Mouse (Mus musculus): Measurements from ENCODE around the gene Fam171a1.
"Not testable (repeated sequence)": the region's sequence is repeated elsewhere in the genome, so short reads cannot be mapped to it uniquely, and the experiment has no call there.

The Fam171a1 gene

DNA sequence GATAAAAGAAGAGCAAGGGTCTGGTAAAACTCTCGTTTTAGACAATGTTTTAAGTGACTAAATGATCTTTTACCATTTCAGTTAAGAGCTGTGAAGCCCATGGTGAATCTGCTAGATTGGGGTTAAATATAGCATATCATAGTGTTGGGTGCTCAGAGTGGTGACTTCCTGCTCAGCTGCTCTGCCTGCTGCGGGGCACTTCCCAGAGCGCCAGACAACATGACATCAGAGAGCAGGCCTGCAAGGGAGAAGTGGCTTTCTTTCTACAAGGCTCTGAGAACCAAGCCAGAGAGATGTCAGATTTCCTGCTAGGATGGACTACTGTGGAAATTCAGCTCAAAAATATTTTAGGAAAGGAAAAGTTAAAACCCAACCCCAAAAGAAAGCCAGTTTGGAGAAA, 57.8 kb downstream of the Fam171a1 start:
- no peak for DNase-seq (ENCODE audit: low read depth, low spot score)

DNA sequence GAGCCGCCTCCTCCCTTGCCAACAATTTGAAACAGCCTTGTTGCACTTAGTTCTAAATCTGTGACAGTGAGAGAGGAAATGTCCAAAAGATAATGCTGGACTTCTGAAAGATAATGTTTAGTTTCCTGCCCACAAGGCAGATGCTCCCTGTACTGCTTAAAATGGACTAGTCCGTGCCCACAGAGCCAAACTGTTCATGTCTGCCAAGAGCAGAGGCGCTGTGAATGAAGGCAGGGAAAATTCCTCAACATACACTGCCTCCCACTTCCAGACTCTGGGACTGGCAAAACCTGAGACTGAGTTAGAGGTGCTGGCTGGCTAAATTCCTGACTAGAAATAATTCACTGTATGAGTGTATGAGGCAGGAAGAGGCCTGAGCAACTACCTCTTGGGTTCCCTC, 58.6 kb downstream of the Fam171a1 start:
- no peak for DNase-seq (ENCODE audit: low read depth, low spot score)

DNA sequence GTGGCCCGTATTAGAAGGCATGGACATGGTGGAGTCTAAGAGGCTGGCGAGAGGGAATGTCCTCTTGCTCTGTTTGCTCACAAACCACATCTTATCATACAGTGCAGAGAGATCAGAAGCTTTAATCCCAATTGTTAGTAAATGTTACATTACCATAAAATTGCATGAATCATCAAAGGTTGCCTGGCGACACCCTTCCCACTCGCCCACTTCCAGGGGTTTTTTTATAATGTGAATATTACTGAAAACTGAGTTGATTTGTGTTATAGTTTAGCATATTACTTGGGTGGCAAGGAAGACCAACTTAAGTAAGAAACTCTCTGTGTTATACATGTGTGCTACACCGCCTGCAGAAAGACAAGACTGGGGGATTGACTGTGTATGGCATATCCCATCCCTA, 60.9 kb downstream of the Fam171a1 start:
- no peak for DNase-seq (ENCODE audit: low read depth, low spot score)

DNA sequence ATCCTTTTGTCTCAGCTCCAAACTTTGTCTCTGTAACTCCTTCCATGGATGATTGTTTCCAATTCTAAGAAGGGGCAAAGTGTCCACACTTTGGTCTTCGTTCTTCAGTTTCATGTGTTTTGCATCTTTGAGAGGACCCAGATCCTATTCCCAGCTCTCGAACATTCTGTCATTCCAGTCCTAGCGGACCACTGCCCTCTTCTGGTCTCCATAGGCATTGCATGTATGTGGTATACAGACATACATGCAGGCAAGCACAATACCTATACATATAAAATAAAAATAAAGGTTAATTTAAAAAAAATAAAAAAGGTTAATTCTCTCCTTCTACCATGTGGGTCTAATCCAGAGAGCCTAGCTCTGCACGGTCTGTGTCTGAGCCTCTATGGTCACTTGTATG, 62.0 kb downstream of the Fam171a1 start:
- DNase-seq (ENCODE audit: low read depth, low spot score), result peak; percentile 54

DNA sequence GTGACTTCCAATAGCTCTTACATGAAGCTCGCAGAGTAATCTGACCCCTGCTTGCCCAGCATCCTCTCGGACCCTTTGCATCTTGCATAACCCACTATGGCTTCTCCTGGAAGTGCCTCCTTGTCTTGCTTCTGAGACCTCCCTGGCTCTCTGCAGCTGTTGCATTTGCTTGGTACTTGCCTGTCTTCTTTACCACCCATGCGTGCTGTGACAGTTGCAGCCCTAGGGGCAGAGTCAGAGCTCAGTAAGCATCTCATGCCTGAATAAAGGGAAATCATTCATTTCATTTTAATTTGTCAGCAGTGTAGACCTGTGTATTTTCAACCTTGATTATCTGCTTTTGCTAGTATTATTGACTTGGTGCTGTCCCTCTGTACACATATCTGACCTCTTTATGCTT, 62.7 kb downstream of the Fam171a1 start:
- DNase-seq (ENCODE audit: low read depth, low spot score), result no peak

DNA sequence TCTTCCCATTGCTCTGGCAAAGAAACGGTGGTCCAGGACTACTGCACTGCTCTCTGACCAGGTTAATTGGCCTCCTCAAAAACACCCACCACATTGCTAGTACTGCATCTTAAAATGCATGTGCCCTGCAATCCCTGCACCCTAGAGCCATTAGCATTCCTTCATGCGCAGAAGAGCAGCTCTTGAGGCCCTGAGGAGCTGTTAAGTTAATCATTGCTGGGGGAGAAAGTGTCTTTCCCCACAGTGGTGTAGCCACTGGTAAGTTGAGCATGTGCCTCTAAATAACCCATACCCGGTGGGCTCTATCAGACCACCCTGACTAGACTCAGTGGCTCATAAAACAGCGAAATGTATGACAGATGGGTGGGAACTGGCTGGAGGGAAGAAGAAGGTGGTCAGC, 66.5 kb downstream of the Fam171a1 start:
- no peak for DNase-seq (ENCODE audit: low read depth, low spot score)

DNA sequence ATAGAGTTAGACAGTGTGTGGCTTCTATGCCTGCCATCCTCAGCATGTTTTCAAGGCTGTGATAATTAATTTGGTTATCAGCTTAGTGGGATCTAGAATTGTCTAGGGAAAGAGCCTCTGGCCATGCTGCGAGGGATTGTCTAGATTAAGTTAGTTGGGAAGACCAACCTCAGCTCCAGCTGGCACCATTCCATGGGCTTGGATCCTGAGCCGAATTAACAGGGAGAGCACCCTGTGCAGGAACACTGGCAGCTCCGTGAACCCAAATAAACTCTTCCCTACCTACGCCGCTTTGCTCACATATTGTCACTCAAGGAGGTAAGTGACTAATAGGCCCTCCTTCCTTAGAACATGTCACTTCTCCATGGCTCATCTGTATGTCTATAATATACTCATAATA, 69.6 kb downstream of the Fam171a1 start:
- no peak for DNase-seq (ENCODE audit: low read depth, low spot score)

DNA sequence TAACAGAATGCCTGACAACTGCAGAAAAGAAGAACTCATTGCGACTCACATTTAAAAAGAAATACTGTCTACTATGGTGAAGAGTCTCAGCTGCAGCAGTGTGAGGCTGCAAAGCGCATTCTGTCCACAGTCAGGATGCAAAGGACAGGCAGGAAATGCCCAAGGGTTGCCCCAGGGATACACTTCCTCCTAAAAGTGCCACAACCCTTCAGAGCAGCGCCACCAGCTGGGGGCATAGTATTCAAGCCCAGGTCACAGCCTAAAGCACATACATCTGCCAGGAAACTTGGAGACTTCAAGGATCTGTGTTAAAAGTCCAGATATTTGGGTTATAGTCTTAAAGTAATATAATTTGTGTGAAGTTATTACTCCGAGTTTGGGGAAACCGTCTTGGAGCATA, 71.3 kb downstream of the Fam171a1 start:
- DNase-seq (ENCODE audit: low read depth, low spot score), result peak; percentile 15

DNA sequence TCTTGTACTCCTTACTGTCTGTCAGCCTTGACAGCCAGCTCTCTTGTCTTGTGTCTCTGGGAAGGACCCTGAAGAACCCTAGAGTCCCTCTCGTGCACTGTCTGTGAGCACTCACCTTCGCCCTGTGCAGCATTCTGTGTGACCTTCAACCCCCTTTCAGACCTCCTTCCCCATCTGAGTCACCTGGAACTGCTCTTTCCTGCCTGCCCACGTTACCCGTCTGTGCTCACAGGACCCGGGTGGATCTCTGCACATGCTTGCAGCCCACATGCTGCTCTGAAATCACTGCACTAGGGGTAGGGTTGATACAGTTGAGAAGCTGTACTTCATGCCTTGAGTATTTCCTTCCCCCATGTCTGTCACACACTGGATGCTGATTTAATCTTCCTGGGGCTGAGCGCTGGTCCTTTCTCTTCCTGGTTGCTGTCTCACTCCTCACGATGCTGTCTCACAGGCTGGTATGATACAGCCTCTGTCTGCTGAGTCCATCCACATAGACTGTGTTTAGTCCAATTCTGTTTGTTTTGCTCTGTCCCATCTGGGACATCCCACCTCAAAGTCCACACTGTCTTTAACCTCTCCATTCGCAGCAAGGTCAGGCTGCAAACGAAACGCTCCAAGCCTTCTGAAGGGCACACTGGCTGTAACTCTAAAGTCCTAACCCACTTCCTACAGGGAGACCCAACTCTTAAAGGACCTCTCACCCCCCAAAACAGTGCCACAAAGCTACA, 74.9 kb downstream of the Fam171a1 start:
- DNase-seq (ENCODE audit: low read depth, low spot score), result no peak

DNA sequence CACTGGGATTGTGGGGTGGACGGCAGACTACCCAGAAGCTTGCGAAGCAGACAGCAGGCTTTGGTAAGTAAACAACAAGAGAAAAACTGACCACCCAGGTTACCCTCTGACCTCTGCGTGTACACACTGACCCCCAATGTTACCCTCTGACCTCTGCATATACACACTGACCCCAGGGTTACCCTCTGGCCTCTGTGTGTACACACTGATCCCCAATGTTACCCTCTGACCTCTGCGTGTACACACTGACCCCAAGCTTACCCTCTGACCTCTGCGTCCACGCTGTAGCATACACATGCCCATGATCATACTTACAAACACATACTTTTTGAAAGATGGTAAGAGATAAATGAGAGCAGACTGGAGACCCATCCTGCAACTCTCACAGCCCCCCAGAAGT, 77.1 kb downstream of the Fam171a1 start:
- no peak for DNase-seq (ENCODE audit: low read depth, low spot score)

DNA sequence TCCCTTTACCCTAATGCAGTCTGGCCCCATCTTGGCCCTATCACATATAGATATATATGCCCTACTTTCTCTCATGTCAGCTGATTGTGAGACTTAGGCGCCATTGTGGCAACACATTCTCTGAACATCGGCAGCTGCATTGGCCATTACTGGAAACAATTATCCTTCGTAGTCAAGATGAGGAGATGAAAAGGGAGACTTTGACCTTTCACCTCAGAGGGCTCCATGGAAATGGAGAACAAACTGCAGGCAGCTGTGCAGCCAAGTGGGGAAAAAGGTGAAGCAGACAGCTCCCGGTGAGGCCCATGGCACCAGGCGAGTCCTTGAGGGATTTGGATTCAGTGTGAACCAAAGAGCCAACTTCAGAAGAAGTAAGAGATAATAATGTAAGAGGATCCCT, 81.5 kb downstream of the Fam171a1 start:
- DNase-seq (ENCODE audit: low read depth, low spot score), result no peak

DNA sequence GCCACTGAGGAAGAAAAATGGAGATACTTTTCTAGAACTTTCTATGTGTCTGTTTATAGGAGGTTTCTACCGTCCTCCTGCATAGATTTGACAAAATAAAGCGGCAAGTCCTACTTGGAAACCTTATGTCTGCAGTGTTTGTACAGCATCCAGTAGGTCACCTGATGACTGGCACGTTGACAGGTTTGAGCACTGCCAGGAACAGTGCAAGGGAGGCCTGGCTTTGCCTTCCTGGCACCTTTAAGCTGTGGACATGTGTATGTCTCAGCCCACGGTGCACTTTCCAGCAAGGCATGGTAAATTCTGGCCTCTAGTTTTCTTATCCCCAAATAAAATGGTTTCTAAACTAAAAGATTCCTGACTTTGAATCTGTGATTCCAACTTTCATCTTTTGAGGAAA, 86.4 kb downstream of the Fam171a1 start:
- no peak for DNase-seq (ENCODE audit: low read depth, low spot score)

DNA sequence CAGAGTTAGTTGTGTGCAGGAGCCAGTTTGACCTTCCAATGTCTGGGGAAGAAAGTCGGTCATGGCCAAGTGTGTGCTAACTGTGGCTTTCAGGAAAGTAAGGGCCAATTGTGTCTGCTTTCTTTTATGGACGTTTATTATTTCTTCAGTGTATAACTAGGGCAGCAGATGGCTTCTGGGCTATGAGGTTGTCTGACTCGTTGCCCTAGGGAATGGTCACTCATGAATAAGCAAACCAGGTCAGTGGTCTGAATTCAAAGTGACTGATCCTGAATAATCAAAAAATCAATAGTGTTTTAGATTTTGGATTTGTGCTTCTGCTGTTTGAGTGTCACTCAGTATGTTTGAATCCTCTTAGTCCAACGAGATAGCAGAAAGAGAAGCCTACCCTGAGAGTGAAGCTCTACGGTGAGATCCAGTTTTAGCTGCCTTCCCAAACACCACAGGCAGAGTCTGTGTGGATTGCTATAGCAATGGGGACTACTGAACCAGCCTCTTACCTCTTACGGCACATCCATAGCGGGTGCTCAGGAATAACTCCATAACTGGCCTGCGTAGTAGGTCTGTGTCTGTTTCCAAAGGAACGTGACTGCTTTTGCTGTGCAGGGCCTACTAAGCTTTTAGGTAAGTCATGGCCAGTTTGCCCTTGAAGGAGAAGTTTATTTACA, 93.1 kb downstream of the Fam171a1 start:
- DNase-seq (ENCODE audit: low read depth, low spot score), result no peak

DNA sequence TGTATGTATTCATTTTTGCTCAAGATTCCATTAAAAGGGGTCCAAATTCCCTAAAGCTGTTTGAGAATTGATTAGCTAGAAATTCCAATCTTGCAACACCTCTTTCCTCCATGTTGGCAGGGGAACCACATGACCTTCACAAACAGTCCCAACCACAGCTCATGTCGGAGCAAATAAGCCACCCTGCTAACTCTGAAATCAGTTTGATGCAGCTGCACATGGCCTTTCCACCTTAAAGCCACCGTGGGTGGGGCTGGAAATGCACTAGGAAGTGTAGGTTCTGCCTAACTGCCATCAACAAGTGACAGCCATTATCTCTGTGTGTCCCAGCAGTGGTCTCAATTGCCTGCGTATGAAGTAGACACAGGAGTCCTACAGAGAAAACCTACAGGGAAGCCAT, 101.5 kb downstream of the Fam171a1 start:
- no peak for DNase-seq (ENCODE audit: low read depth, low spot score)

DNA sequence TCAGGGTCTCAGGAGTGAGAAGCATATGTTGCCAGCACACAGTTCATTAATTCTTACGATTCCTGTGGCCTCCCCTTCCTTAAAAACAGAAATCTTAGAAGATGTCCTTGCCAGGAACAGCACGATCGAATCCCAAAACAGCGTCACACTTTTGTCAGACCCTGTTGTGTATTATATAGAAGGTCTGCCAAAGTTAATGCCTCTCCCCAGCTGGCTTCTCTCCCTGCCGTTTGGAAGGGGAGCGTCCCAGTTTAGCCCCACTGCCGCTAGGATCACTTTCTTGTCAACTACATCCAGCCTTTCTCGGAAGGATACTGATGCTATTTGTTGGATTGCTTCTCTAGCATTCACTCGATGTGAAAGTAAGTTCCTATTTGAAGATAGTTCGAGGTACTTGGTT, 102.6 kb downstream of the Fam171a1 start:
- no peak for DNase-seq (ENCODE audit: low read depth, low spot score)

DNA sequence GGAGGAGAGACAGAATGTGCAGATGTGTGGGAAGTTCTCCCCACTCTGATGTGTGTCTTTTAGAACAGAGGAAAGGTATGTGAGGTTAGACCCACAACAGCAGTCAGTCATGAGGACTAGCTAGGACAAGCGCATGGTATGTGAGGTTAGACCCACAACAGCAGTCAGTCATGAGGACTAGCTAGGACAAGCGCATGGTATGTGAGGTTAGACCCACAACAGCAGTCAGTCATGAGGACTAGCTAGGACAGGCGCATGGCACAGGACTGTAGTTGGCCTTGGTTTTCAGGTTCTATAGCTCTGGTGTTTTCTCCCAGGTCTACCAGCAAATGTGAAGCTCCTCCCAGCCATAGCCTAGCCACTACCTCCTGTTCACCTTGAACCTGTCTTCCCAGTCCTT, 103.6 kb downstream of the Fam171a1 start:
- not testable (repeated sequence) for DNase-seq (ENCODE audit: low read depth, low spot score)

DNA sequence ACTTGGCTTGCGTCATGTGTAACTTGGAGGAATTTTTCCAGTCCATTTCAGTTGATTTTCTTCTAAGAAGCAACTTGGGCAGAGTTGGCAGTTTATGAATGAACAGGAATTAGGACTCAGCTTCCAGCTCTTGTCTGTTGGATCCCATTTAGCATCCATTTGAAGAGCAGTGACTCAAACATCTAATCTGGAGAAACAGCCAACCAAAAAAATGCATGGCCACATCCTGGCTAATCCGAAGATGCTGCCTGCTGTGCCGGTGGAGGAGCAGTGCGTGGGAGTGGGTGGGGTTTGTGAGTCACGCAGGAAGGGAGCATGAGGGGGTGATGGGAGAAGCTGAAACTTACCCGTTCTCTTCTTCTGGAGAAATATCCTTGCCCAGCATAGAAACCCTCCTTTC, 104.2 kb downstream of the Fam171a1 start:
- DNase-seq (ENCODE audit: low read depth, low spot score), result no peak

DNA sequence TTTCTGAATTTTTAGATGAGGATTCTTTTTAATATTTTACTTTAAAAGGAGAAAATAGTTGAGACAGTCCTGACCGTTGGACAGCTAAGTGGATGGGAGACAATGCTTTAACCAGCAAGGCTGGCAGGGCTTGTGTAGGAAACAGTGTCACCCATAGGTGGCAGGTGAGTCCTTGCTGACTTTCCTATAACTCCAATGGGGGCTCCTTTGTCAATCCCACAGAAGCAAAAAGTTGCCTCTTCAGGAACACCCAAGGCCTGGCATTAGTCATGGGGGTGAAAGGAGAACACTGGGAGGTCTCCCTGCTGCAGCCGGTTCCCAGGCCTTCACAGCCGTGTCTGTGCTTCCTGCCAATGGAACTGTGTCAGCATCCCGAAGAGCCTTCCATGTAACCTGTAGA, 114.5 kb downstream of the Fam171a1 start:
- DNase-seq (ENCODE audit: low read depth, low spot score), result peak; percentile 74

DNA sequence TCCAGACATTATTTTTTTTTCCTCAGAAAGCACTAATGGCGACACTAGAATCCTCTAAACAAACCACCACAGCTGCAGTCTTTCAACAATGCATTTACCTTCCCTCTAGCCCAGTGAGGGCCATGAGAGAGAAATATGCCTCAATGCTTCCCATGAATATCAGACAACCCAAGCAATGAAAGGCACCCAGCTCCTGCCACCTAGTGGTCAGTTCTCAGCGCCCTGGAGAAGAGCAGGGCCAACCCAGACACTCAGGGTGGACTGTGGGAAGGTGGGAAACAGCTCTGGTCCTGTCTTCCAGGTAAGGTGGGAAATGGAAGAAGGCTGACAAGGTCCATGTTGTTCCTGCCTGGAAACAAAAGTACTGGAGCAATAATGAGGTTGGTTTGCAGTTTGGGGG, 115.0 kb downstream of the Fam171a1 start:
- DNase-seq (ENCODE audit: low read depth, low spot score), result peak; percentile 67

DNA sequence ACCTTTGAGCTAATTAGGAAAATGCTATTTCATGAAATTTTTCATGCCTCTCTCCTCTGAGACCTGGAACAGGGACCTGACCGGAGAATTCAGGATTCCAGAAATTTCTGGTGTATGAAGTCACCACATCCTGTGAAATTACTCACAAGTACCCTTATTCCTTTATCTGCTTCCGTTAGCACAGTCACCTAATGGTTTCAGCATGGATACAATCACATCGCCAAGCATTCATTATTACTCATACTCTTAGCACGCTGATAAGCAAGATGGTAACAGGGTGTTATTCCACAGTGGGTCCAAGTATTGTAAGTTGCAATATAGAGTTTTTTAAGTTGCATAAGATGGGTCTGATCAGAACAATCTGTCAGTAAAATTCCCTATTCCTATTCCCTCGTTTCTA, 125.2 kb downstream of the Fam171a1 start:
- DNase-seq (ENCODE audit: low read depth, low spot score), result no peak

DNA sequence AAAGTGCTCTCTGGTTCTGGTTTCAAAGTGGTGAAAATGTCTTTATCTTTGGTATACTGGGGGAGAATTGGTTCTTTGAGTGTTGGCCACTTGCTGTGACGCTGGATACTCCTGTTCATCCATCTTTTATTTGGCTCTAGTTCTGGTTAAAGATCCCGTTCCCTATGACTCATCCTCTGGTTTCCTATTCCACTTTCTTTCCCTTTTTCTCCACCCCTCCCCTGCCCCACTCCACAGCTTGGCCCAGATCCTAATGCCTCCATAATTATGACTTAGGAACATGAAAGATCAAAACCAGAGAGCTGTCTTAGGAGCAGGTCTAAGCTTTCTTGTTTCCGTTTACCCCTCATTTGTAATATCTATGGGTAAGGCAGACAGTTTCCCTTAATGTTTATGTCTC, 130.2 kb downstream of the Fam171a1 start:
- no peak for DNase-seq (ENCODE audit: low read depth, low spot score)

DNA sequence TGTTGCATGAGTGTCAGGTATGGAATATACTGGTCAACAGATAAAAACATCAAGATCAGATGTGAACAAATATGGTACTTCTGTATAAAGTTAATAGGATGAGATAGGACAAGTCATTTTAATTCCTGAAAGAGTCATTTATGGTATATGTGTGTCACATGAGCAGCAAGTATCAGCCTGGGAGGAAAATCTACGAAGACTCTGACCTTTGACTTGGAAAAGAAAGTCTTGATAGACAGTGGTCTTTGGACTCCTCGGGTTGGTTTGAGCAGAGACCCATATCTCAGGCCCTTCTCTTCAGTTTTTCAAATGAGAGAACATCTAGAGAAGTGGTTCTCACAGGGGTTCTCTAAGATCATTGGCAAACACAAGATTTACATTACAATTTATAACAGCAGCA, 137.3 kb downstream of the Fam171a1 start:
- no peak for DNase-seq (ENCODE audit: low read depth, low spot score)

DNA sequence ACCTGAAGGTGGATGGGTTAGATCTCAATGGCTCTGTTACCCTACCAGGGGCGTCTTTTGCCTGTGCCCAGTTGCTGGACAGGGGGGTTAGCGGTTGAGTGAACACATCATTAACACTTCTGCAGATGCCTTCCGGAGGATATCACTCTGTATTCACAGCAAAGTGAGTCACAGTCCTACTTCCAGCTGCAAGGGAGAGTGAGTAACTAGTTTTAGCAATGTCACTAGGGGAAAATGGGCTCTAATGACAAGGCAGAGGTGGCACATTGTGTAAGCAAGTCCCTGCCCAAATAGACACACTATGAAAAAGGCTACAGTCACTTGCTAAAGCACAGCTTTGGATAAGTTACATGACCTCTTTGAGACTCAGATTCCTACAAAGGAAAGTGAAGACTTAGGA, 152.4 kb downstream of the Fam171a1 start:
- DNase-seq (ENCODE audit: low read depth, low spot score), result no peak

DNA sequence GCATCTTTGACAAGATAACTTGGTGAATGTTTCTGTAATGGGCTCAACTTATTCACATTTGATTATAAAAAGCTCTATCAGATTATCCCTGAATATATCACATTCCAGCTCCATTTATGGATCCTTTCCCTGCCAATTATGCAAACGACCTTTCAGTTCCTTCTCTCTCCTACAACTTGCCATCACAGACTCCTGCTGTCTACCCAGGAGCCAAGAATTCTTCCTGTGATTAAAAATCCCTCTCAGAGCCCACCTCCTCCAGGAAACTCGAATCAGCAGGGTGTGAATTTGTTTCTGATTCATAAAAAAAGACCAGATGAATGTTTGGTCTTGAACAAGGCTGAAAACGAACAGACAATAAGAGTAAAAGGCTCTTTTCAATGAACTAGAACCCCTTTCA, 153.9 kb downstream of the Fam171a1 start:
- DNase-seq (ENCODE audit: low read depth, low spot score), result no peak
